Mouse (Mus musculus): ENCODE data around the gene Ubxn11. TPM values are rescaled to one million over a fixed set of nuclear protein-coding genes. Genes with fewer than 3 reads are reported as not detected.
A peak's percentile ranks its signal among the peaks of the same experiment; 100 is the strongest.

The Ubxn11 gene
- total and polyA plus RNA-seq, 3 experiments, result 6.0 to 38.8 (median 18.8) TPM

- TF ChIP-seq IRF4 (IDR thresholded peaks at IDR 0.05; ENCODE audit: low read depth, low read length), result no peak
- no peak for TF ChIP-seq JUN (IDR thresholded peaks at IDR 0.05; ENCODE audit: insufficient read depth, low read depth, low read length)
- TF ChIP-seq TCF12 (IDR thresholded peaks at IDR 0.05; ENCODE audit: low read depth, low read length), result no peak
- no peak for TF ChIP-seq MAX (IDR thresholded peaks at IDR 0.05; ENCODE audit: low read length)
- no peak for TF ChIP-seq MYC (IDR thresholded peaks at IDR 0.05; ENCODE audit: low read depth, low read length)
- TF ChIP-seq BHLHE40 (IDR thresholded peaks at IDR 0.05; ENCODE audit: low read depth, low read length), result no peak
- no peak for TF ChIP-seq CHD1 (IDR thresholded peaks at IDR 0.05; ENCODE audit: low read depth, low read length)
- no peak for TF ChIP-seq UBTF (IDR thresholded peaks at IDR 0.05; ENCODE audit: low read depth, low read length)
- TF ChIP-seq USF1 (IDR thresholded peaks at IDR 0.05; ENCODE audit: low read depth, low read length), result no peak
- no peak for TF ChIP-seq ELF1 (IDR thresholded peaks at IDR 0.05; ENCODE audit: low read depth, low read length)
- TF ChIP-seq KAT2A (IDR thresholded peaks at IDR 0.05; ENCODE audit: insufficient replicate concordance, low read length), result no peak
- no peak for TF ChIP-seq CHD2 (IDR thresholded peaks at IDR 0.05; ENCODE audit: low read length)
- no peak for TF ChIP-seq NELFE (IDR thresholded peaks at IDR 0.05; ENCODE audit: low read depth, low read length)
- no peak for TF ChIP-seq NRF1 (IDR thresholded peaks at IDR 0.05; ENCODE audit: low read depth, low read length)
- no peak for TF ChIP-seq E2F4 (IDR thresholded peaks at IDR 0.05; ENCODE audit: insufficient replicate concordance, low read depth, low read length)
- TF ChIP-seq POLR2A (IDR thresholded peaks at IDR 0.05; ENCODE audit: low read depth, low read length), result no peak
- no peak for TF ChIP-seq CTCF (conservative IDR thresholded peaks at IDR 0.05 in 1 of 2, IDR thresholded peaks at IDR 0.05 in 1 of 2; ENCODE audit: low read depth in 2 of 2, low read length in 2 of 2)
- no peak for TF ChIP-seq MAFK (IDR thresholded peaks at IDR 0.05; ENCODE audit: insufficient replicate concordance, low read length)
- TF ChIP-seq SMC3 (IDR thresholded peaks at IDR 0.05; ENCODE audit: low read depth, low read length), result no peak
- H3K9me3 ChIP-seq (replicated peaks; ENCODE audit: low read length), result no peaks in the 10 kb centered on the region
- peaks cover 52 to 97% of the 10 kb centered on the region in 2 experiments for H3K4me1 ChIP-seq (ENCODE audit: control insufficient read depth in 1 of 2, insufficient read depth in 2 of 2)
- in situ Hi-C loops (cut with MboI; ENCODE audit: low pct_ligation_motif_present, low pct_unique_long_range_greater_than_20kb, low sequenced_read_pairs) (no loop called here), dilution Hi-C loops (cut with MboI; ENCODE audit: extremely low pct_ligation_motif_present, extremely low pct_unique_long_range_greater_than_20kb, low sequenced_read_pairs) (no loop called here)
- H3K36me3 ChIP-seq (replicated peaks in 1 of 2; ENCODE audit: control insufficient read depth in 1 of 2, insufficient read depth in 1 of 2, low read length in 1 of 2), result peaks cover 4 to 17% of the 10 kb centered on the region in 2 experiments
- H3K27me3 ChIP-seq (replicated peaks), result no peaks in the 10 kb centered on the region
- H3K4me2 ChIP-seq (ENCODE audit: insufficient read depth, low read depth, poor library complexity, severe bottlenecking), result no peak overlapping the region
- no peaks in the 10 kb centered on the region for H3K79me2 ChIP-seq (replicated peaks; ENCODE audit: control insufficient read depth, extremely low read depth, insufficient read depth, poor library complexity, severe bottlenecking)
- H3K4me3 ChIP-seq (replicated peaks in 1 of 3; ENCODE audit: low read depth in 2 of 3, low read length in 2 of 3, poor library complexity in 1 of 3), result peak overlapping the region in 1 of 3 experiments; percentile 26
- H3K27ac ChIP-seq (ENCODE audit: insufficient read depth, low read depth), result peak overlapping the region; percentile 10; the same call in 1 of the 2 replicates
- DNase-seq (ENCODE audit: extremely low read depth), result no peak
- no peak overlapping the region for H3K9ac ChIP-seq (ENCODE audit: insufficient read depth, low read depth)
Measured at GRCm38 (mm10) chr4:134118126-134118800, 15.9 kb downstream of the Ubxn11 start.

DNA sequence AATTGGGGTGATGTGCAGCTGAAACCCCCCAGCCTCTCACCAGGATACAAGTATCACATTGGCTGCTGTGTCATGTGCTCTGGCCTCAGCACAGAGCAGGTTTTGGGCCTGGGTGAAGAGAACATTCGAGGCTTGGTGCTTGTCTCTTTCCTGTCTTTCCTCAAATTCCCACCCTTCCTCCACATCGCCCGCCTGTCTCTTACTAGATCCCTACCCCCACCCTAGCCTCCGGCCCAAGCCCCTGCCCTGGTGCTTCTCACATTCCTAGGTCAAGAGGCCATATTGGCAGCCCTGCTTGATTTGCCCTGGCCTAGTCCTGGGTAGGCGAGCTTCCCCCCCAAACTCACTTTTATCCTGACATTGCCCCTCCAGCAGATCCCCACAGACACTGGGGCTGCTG is 16.7 kb downstream of the Ubxn11 start:
- peaks cover 57 to 97% of the 10 kb centered on the region in 2 experiments for H3K4me1 ChIP-seq (ENCODE audit: control insufficient read depth in 1 of 2, insufficient read depth in 2 of 2)
- peak overlapping the region; percentile 54 for H3K9ac ChIP-seq (ENCODE audit: insufficient read depth, low read depth)
- H3K9me3 ChIP-seq (replicated peaks; ENCODE audit: low read length), result no peaks in the 10 kb centered on the region
- H3K4me2 ChIP-seq (ENCODE audit: insufficient read depth, low read depth, poor library complexity, severe bottlenecking), result no peak overlapping the region
- no peaks in the 10 kb centered on the region for H3K79me2 ChIP-seq (replicated peaks; ENCODE audit: control insufficient read depth, extremely low read depth, insufficient read depth, poor library complexity, severe bottlenecking)
- peak overlapping the region; percentile 88 for H3K27ac ChIP-seq (ENCODE audit: insufficient read depth, low read depth)
- in situ Hi-C loops (cut with MboI; ENCODE audit: low pct_ligation_motif_present, low pct_unique_long_range_greater_than_20kb, low sequenced_read_pairs) (no loop called here), dilution Hi-C loops (cut with MboI; ENCODE audit: extremely low pct_ligation_motif_present, extremely low pct_unique_long_range_greater_than_20kb, low sequenced_read_pairs) (no loop called here)
- H3K27me3 ChIP-seq (replicated peaks), result no peaks in the 10 kb centered on the region
- DNase-seq (ENCODE audit: extremely low read depth), result no peak
- H3K36me3 ChIP-seq (replicated peaks in 1 of 2; ENCODE audit: control insufficient read depth in 1 of 2, insufficient read depth in 1 of 2, low read length in 1 of 2), result peaks cover under 1 to 9% of the 10 kb centered on the region in 2 experiments
- TF ChIP-seq ZNF384 (IDR thresholded peaks at IDR 0.05; ENCODE audit: low read depth, low read length) (no peak), EP300 (IDR thresholded peaks at IDR 0.05; ENCODE audit: low read length) (no peak), CHD1 (IDR thresholded peaks at IDR 0.05; ENCODE audit: low read depth, low read length) (no peak), USF1 (IDR thresholded peaks at IDR 0.05; ENCODE audit: low read depth, low read length) (no peak), ZC3H11A (IDR thresholded peaks at IDR 0.05; ENCODE audit: low read depth, low read length) (no peak), IRF4 (IDR thresholded peaks at IDR 0.05; ENCODE audit: low read depth, low read length) (no peak), CTCF (conservative IDR thresholded peaks at IDR 0.05 in 1 of 2, IDR thresholded peaks at IDR 0.05 in 1 of 2; ENCODE audit: low read depth in 2 of 2, low read length in 2 of 2) (no peak), JUND (conservative IDR thresholded peaks at IDR 0.05; ENCODE audit: low read depth, low read length) (no peak), RAD21 (IDR thresholded peaks at IDR 0.05; ENCODE audit: low read depth, low read length) (no peak), JUN (IDR thresholded peaks at IDR 0.05; ENCODE audit: insufficient read depth, low read depth, low read length) (no peak), SIN3A (IDR thresholded peaks at IDR 0.05; ENCODE audit: low read length) (no peak), NELFE (IDR thresholded peaks at IDR 0.05; ENCODE audit: low read depth, low read length) (no peak), ETS1 (conservative IDR thresholded peaks at IDR 0.05; ENCODE audit: low read depth, low read length) (no peak), TBP (conservative IDR thresholded peaks at IDR 0.05; ENCODE audit: low read depth, low read length) (no peak), CHD2 (IDR thresholded peaks at IDR 0.05; ENCODE audit: low read length) (no peak)
- peak overlapping the region in 1 of 3 experiments; percentile 38 for H3K4me3 ChIP-seq (replicated peaks in 1 of 3; ENCODE audit: low read depth in 2 of 3, low read length in 2 of 3, poor library complexity in 1 of 3)

Data from CH12.LX (cell line).